Mouse (Mus musculus) midbrain, embryonic 13.5 days (tissue): ENCODE results near the gene Sapcd1. TPM values are rescaled to one million over a fixed set of nuclear protein-coding genes. Genes with fewer than 3 reads are reported as not detected.

Source experiments
- ATAC-seq: fragments of 200-750 bp; cut with Nextera tagmentation; 2 replicates; pipeline ENCODE4 v1.8.0; 2017; ENCODE audit warnings: mild to moderate bottlenecking, moderate TSS enrichment, moderate library complexity
- H3K27ac ChIP-seq: fragments of 300-500 bp; sonication (generic); 2 replicates; pipeline ENCODE4 v1.5.1; 2015; ENCODE audit warnings: inconsistent platforms, mild to moderate bottlenecking, moderate library complexity
- H3K27me3 ChIP-seq: fragments of 300-500 bp; sonication (generic); 2 replicates; pipeline ENCODE4 v1.6.1; 2015; ENCODE audit warnings: mild to moderate bottlenecking, inconsistent platforms
- H3K36me3 ChIP-seq: fragments of 300-500 bp; sonication (generic); 2 replicates; pipeline ENCODE4 v1.6.1; 2015; ENCODE audit warnings: mild to moderate bottlenecking, inconsistent platforms
- H3K4me1 ChIP-seq: fragments of 300-500 bp; sonication (generic); replicated peaks from 2 replicates; pipeline ENCODE4 v1.6.1; 2015; ENCODE audit warnings: inconsistent platforms
- H3K4me2 ChIP-seq: fragments of 300-500 bp; sonication (generic); replicated peaks from 2 replicates; pipeline ENCODE4 v1.6.1; 2015; ENCODE audit warnings: moderate library complexity, mild to moderate bottlenecking, inconsistent platforms
- H3K4me3 ChIP-seq: fragments of 300-500 bp; sonication (generic); replicated peaks from 2 replicates; pipeline ENCODE4 v1.5.1; 2015; ENCODE audit warnings: mild to moderate bottlenecking, inconsistent platforms
- H3K9ac ChIP-seq: fragments of 300-500 bp; sonication (generic); replicated peaks from 2 replicates; pipeline ENCODE4 v1.6.1; 2015; ENCODE audit warnings: mild to moderate bottlenecking, inconsistent platforms
- H3K9me3 ChIP-seq: fragments of 300-500 bp; sonication (generic); 2 replicates; pipeline ENCODE4 v1.6.1; 2016; ENCODE audit warnings: mild to moderate bottlenecking, inconsistent platforms
- WGBS: fragments of 180-500 bp; shearing (Covaris S2); methylation state at CpG from one replicate; pipeline ENCODE4 v1.1.7; 2015; 5-methylcytosine and 5-hydroxymethylcytosine counted together
- polyA plus RNA-seq: library from polyadenylated mRNA; unstranded; fragments of >200 nt; fragmentation: Nextera tagmentation; extraction: Ambion mirVana; gene quantifications from 2 replicates; pipeline ENCODE4 v1.2.1, GENCODE M21; 2015

The Sapcd1 gene
- polyA plus RNA-seq, 1 experiment from 2014 or later: 4.3 TPM

GRCm38 (mm10) chr17:35050126-35050750 is 22.4 kb upstream of the Sapcd1 start:
- H3K36me3 ChIP-seq: peaks cover 16% of the 10 kb centered on the region
- under 1% methylated on average over 27 of the region's 27 CpGs for WGBS
- H3K9me3 ChIP-seq: no peaks in the 10 kb centered on the region
- H3K27me3 ChIP-seq: no peaks in the 10 kb centered on the region
- peak overlapping the region; percentile 71 for H3K9ac ChIP-seq
- peak overlapping the region; percentile 69 for H3K4me2 ChIP-seq
- H3K4me1 ChIP-seq: peaks cover 67% of the 10 kb centered on the region
- peak overlapping the region; percentile 46 for H3K4me3 ChIP-seq
- ATAC-seq: no peak
- peak overlapping the region; percentile 88 for H3K27ac ChIP-seq

- no peaks in the 10 kb centered on the region for H3K9me3 ChIP-seq
- H3K27ac ChIP-seq: peak within 1 kb of the TSS; percentile 88
- 4% methylated on average over 11 of the region's 11 CpGs for WGBS
- peak within 1 kb of the TSS; percentile 71 for H3K9ac ChIP-seq
- peak within 1 kb of the TSS; percentile 69 for H3K4me2 ChIP-seq
- H3K4me3 ChIP-seq: peak within 1 kb of the TSS; percentile 46
- peaks cover 13% of the 10 kb centered on the region for H3K36me3 ChIP-seq
- peak; percentile 10; the same call in 1 of the 2 replicates for ATAC-seq
- no peaks in the 10 kb centered on the region for H3K27me3 ChIP-seq
- peaks cover 67% of the 10 kb centered on the region for H3K4me1 ChIP-seq
Observed at GRCm38 (mm10) chr17:35049561-35050016, 21.8 kb upstream of the Sapcd1 start, which contains the start of gene Clic1. Gene Clic1 (plus strand): TSS chr17:35049966.

GRCm38 (mm10) chr17:35048932-35049440 is 21.2 kb upstream of the Sapcd1 start:
- Histone ChIP-seq H3K27ac (no peak overlapping the region), H3K4me1 (peaks cover 67% of the 10 kb centered on the region), H3K27me3 (no peaks in the 10 kb centered on the region), H3K9ac (no peak overlapping the region), H3K36me3 (peaks cover 7% of the 10 kb centered on the region), H3K4me3 (no peak overlapping the region), H3K4me2 (peak overlapping the region; percentile 69), H3K9me3 (no peaks in the 10 kb centered on the region)
- 65% methylated on average over 5 of the region's 5 CpGs for WGBS
- no peak for ATAC-seq

GRCm38 (mm10) chr17:35048149-35048931 is 20.5 kb upstream of the Sapcd1 start:
- H3K4me1 ChIP-seq: peaks cover 67% of the 10 kb centered on the region
- H3K27me3 ChIP-seq: no peaks in the 10 kb centered on the region
- ATAC-seq: no peak
- H3K4me3 ChIP-seq: no peak overlapping the region
- no peak overlapping the region for H3K9ac ChIP-seq
- H3K36me3 ChIP-seq: peaks cover 3% of the 10 kb centered on the region; the same call in 1 of the 2 replicates
- WGBS: 42% methylated on average over 11 of the region's 11 CpGs
- no peaks in the 10 kb centered on the region for H3K9me3 ChIP-seq
- no peak overlapping the region for H3K4me2 ChIP-seq
- peak overlapping the region; percentile 17; the same call in 1 of the 2 replicates for H3K27ac ChIP-seq

- H3K27me3 ChIP-seq: no peaks in the 10 kb centered on the region
- WGBS: 55% methylated on average over 1 of the region's 1 CpGs
- H3K4me2 ChIP-seq: no peak overlapping the region
- H3K4me1 ChIP-seq: peaks cover 63% of the 10 kb centered on the region
- no peak overlapping the region for H3K4me3 ChIP-seq
- no peak for ATAC-seq
- H3K27ac ChIP-seq: 0 out of 2 replicates have a peak overlapping the region, but pooled peaks have one; percentile 17
- no peaks in the 10 kb centered on the region; the same call in 1 of the 2 replicates for H3K36me3 ChIP-seq
- H3K9me3 ChIP-seq: no peaks in the 10 kb centered on the region
- no peak overlapping the region for H3K9ac ChIP-seq
Observed at GRCm38 (mm10) chr17:35047688-35048087, 19.9 kb upstream of the Sapcd1 start.

GRCm38 (mm10) chr17:35046681-35047455 is 19.1 kb upstream of the Sapcd1 start, which contains the start of gene Msh5:
Gene Msh5 (minus strand): TSS chr17:35046745.
- no peaks in the 10 kb centered on the region for H3K9me3 ChIP-seq
- H3K36me3 ChIP-seq: no peaks in the 10 kb centered on the region
- H3K9ac ChIP-seq: peak within 1 kb of the TSS; percentile 75
- H3K27ac ChIP-seq: 0 out of 2 replicates have a peak within 1 kb of the TSS, but pooled peaks have one; percentile 31
- no peaks in the 10 kb centered on the region for H3K27me3 ChIP-seq
- WGBS: 3% methylated on average over 33 of the region's 33 CpGs
- peak; percentile 98 for ATAC-seq
- H3K4me1 ChIP-seq: peaks cover 55% of the 10 kb centered on the region
- peak within 1 kb of the TSS; percentile 50 for H3K4me3 ChIP-seq
- H3K4me2 ChIP-seq: peak within 1 kb of the TSS; percentile 95

- H3K9me3 ChIP-seq: no peaks in the 10 kb centered on the region
- no peaks in the 10 kb centered on the region for H3K36me3 ChIP-seq
- WGBS: 7% methylated on average over 40 of the region's 48 CpGs
- ATAC-seq: peak; percentile 82
- H3K27me3 ChIP-seq: no peaks in the 10 kb centered on the region
- 0 out of 2 replicates have a peak overlapping the region, but pooled peaks have one; percentile 19 for H3K27ac ChIP-seq
- H3K9ac ChIP-seq: peak overlapping the region; percentile 75
- peaks cover 47% of the 10 kb centered on the region for H3K4me1 ChIP-seq
- peak overlapping the region; percentile 95 for H3K4me2 ChIP-seq
- H3K4me3 ChIP-seq: peak overlapping the region; percentile 50
Observed at GRCm38 (mm10) chr17:35045807-35046680, 18.2 kb upstream of the Sapcd1 start.

- H3K4me3 ChIP-seq: peak overlapping the region; percentile 50
- H3K9me3 ChIP-seq: no peaks in the 10 kb centered on the region
- no peak overlapping the region for H3K27ac ChIP-seq
- no peaks in the 10 kb centered on the region for H3K27me3 ChIP-seq
- no peak overlapping the region for H3K9ac ChIP-seq
- WGBS: 89% methylated on average over 7 of the region's 7 CpGs
- H3K4me1 ChIP-seq: peaks cover 40% of the 10 kb centered on the region
- H3K4me2 ChIP-seq: peak overlapping the region; percentile 95
- no peak for ATAC-seq
- no peaks in the 10 kb centered on the region for H3K36me3 ChIP-seq
Observed at GRCm38 (mm10) chr17:35044904-35045806, 17.3 kb upstream of the Sapcd1 start.

GRCm38 (mm10) chr17:35043794-35044193 is 16.0 kb upstream of the Sapcd1 start:
- Histone ChIP-seq H3K9me3 (no peaks in the 10 kb centered on the region), H3K27me3 (no peaks in the 10 kb centered on the region), H3K36me3 (no peaks in the 10 kb centered on the region), H3K27ac (no peak overlapping the region), H3K4me3 (no peak overlapping the region), H3K4me1 (peaks cover 27% of the 10 kb centered on the region), H3K9ac (no peak overlapping the region), H3K4me2 (no peak overlapping the region)
- WGBS: 92% methylated on average over 4 of the region's 4 CpGs
- no peak for ATAC-seq
